Mouse (Mus musculus): ENCODE results near the gene E130311K13Rik. TPM values are rescaled to one million over a fixed set of nuclear protein-coding genes. Genes with fewer than 3 reads are reported as not detected.

The E130311K13Rik gene
- polyA plus RNA-seq, 1 experiment from 2014 or later = 9.7 TPM

DNA sequence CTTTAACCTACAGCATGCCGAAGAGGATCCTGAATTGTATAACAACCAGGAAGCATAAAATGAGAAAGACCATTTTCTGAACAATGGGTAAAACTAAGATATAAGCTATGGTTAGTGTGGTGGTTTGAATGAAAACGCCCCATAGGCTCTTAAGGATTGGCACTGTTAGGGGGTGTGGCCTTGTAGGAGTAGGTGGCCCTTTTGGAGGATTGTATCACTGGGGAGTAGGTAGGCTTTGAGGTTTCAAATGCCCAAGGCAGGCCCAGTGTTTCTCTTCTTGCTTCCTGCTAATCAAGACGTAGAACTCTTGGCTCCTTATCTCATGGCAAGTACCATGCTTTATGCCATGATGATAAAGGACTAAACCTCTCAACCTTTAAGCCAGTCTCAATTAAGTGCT lies 20.6 kb upstream of the E130311K13Rik start:
- H3K27ac ChIP-seq (ENCODE audit: low read depth, low read length) = no peak overlapping the region
- H3K4me2 ChIP-seq (ENCODE audit: low read length) = no peak overlapping the region
- H3K4me1 ChIP-seq (ENCODE audit: control insufficient read depth, insufficient read depth, low read depth, low read length) = no peaks in the 10 kb centered on the region
- H3K9me3 ChIP-seq (ENCODE audit: control insufficient read depth, low read length) = no peaks in the 10 kb centered on the region
- H3K27me3 ChIP-seq (replicated peaks; ENCODE audit: control insufficient read depth, insufficient read depth, low read length) = no peaks in the 10 kb centered on the region
- 84% methylated on average over 3 of the region's 3 CpGs for WGBS
- no peaks in the 10 kb centered on the region for H3K36me3 ChIP-seq (ENCODE audit: control insufficient read depth, insufficient read depth, low read length)
- H3K4me3 ChIP-seq (ENCODE audit: low read length) = no peak overlapping the region
- no peak for ATAC-seq
- H3K9ac ChIP-seq (ENCODE audit: low read depth, low read length) = no peak overlapping the region

GRCm38 (mm10) chr3:63941204-63941850 lies 12.1 kb upstream of the E130311K13Rik start:
- H3K9me3 ChIP-seq (ENCODE audit: control insufficient read depth, low read length) = no peaks in the 10 kb centered on the region
- H3K4me1 ChIP-seq (ENCODE audit: control insufficient read depth, insufficient read depth, low read depth, low read length) = no peaks in the 10 kb centered on the region
- no peak overlapping the region for H3K4me3 ChIP-seq (ENCODE audit: low read length)
- no peak overlapping the region for H3K4me2 ChIP-seq (ENCODE audit: low read length)
- no peaks in the 10 kb centered on the region for H3K27me3 ChIP-seq (replicated peaks; ENCODE audit: control insufficient read depth, insufficient read depth, low read length)
- no peak for ATAC-seq
- no peak overlapping the region for H3K27ac ChIP-seq (ENCODE audit: low read depth, low read length)
- 87% methylated on average over 2 of the region's 2 CpGs for WGBS
- H3K36me3 ChIP-seq (ENCODE audit: control insufficient read depth, insufficient read depth, low read length) = peaks cover 2% of the 10 kb centered on the region; the same call in 1 of the 2 replicates
- H3K9ac ChIP-seq (ENCODE audit: low read depth, low read length) = no peak overlapping the region

DNA sequence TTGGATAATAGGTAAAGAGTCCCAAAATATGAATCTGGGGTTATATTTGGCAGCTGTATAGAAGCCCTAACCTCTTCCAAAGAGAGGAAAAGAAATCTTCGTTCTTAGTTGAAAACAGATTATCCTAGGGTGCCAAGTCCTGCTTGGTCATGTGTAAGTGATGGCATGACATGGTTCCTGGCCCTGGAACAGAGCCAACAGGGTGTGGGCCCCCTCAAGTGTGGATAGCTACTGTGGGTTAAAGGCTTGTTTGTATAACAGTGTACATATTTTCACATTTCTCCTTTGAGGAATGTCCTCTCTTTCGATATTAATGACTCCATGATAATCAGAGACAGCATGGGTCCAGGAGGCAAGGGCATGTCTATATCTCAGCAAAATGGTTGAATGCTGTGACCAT lies 9.7 kb upstream of the E130311K13Rik start:
- WGBS = 72% methylated on average over 2 of the region's 2 CpGs
- ATAC-seq = no peak
- Histone ChIP-seq H3K9ac (ENCODE audit: low read depth, low read length) (no peak overlapping the region), H3K4me1 (ENCODE audit: control insufficient read depth, insufficient read depth, low read depth, low read length) (no peaks in the 10 kb centered on the region), H3K27ac (ENCODE audit: low read depth, low read length) (no peak overlapping the region), H3K36me3 (ENCODE audit: control insufficient read depth, insufficient read depth, low read length) (peaks cover under 1% of the 10 kb centered on the region; the same call in 1 of the 2 replicates), H3K4me3 (ENCODE audit: low read length) (no peak overlapping the region), H3K9me3 (ENCODE audit: control insufficient read depth, low read length) (no peaks in the 10 kb centered on the region), H3K27me3 (replicated peaks; ENCODE audit: control insufficient read depth, insufficient read depth, low read length) (no peaks in the 10 kb centered on the region), H3K4me2 (ENCODE audit: low read length) (no peak overlapping the region)

GRCm38 (mm10) chr3:63919634-63920033 lies 9.6 kb downstream of the E130311K13Rik start:
- 53% methylated on average over 3 of the region's 3 CpGs for WGBS

GRCm38 (mm10) chr3:63910301-63910700 lies 19.0 kb downstream of the E130311K13Rik start:
- Histone ChIP-seq H3K27ac (ENCODE audit: low read depth, low read length) (no peak overlapping the region), H3K9ac (ENCODE audit: low read depth, low read length) (no peak overlapping the region), H3K27me3 (replicated peaks; ENCODE audit: control insufficient read depth, insufficient read depth, low read length) (no peaks in the 10 kb centered on the region), H3K9me3 (ENCODE audit: control insufficient read depth, low read length) (no peaks in the 10 kb centered on the region), H3K4me1 (ENCODE audit: control insufficient read depth, insufficient read depth, low read depth, low read length) (peaks cover 1% of the 10 kb centered on the region; the same call in 1 of the 2 replicates), H3K36me3 (ENCODE audit: control insufficient read depth, insufficient read depth, low read length) (no peaks in the 10 kb centered on the region; the same call in 1 of the 2 replicates), H3K4me3 (ENCODE audit: low read length) (no peak overlapping the region), H3K4me2 (ENCODE audit: low read length) (no peak overlapping the region)
- 88% methylated on average over 4 of the region's 4 CpGs for WGBS
- ATAC-seq = no peak

More at GRCm38 (mm10) chr3:63919634-63920033, 9.6 kb downstream of the E130311K13Rik start:
- no peak for ATAC-seq
- peaks cover 3% of the 10 kb centered on the region; the same call in 1 of the 2 replicates for H3K36me3 ChIP-seq (ENCODE audit: control insufficient read depth, insufficient read depth, low read length)
- H3K4me3 ChIP-seq (ENCODE audit: low read length) = no peak overlapping the region
- H3K4me1 ChIP-seq (ENCODE audit: control insufficient read depth, insufficient read depth, low read depth, low read length) = no peaks in the 10 kb centered on the region
- no peak overlapping the region for H3K4me2 ChIP-seq (ENCODE audit: low read length)
- no peak overlapping the region for H3K27ac ChIP-seq (ENCODE audit: low read depth, low read length)
- H3K9me3 ChIP-seq (ENCODE audit: control insufficient read depth, low read length) = no peaks in the 10 kb centered on the region
- no peak overlapping the region for H3K9ac ChIP-seq (ENCODE audit: low read depth, low read length)
- H3K27me3 ChIP-seq (replicated peaks; ENCODE audit: control insufficient read depth, insufficient read depth, low read length) = no peaks in the 10 kb centered on the region

- Histone ChIP-seq H3K9me3 (ENCODE audit: control insufficient read depth, low read length) (no peaks in the 10 kb centered on the region), H3K27ac (ENCODE audit: low read depth, low read length) (no peak overlapping the region), H3K9ac (ENCODE audit: low read depth, low read length) (peak overlapping the region; percentile 71), H3K4me1 (ENCODE audit: control insufficient read depth, insufficient read depth, low read depth, low read length) (peaks cover 3% of the 10 kb centered on the region; the same call in 1 of the 2 replicates), H3K36me3 (ENCODE audit: control insufficient read depth, insufficient read depth, low read length) (no peaks in the 10 kb centered on the region), H3K4me2 (ENCODE audit: low read length) (peak overlapping the region; percentile 89), H3K27me3 (replicated peaks; ENCODE audit: control insufficient read depth, insufficient read depth, low read length) (no peaks in the 10 kb centered on the region), H3K4me3 (ENCODE audit: low read length) (peak overlapping the region; percentile 44)
- WGBS = 2% methylated on average over 18 of the region's 18 CpGs
- ATAC-seq = 0 out of 2 replicates have a peak, but pooled peaks have one; percentile 68
Measured at GRCm38 (mm10) chr3:63905241-63905640, 24.0 kb downstream of the E130311K13Rik start.

GRCm38 (mm10) chr3:63904157-63904556 lies 25.1 kb downstream of the E130311K13Rik start:
- Histone ChIP-seq H3K9ac (ENCODE audit: low read depth, low read length) (no peak overlapping the region), H3K9me3 (ENCODE audit: control insufficient read depth, low read length) (no peaks in the 10 kb centered on the region), H3K27ac (ENCODE audit: low read depth, low read length) (no peak overlapping the region), H3K4me1 (ENCODE audit: control insufficient read depth, insufficient read depth, low read depth, low read length) (peaks cover 10% of the 10 kb centered on the region), H3K4me2 (ENCODE audit: low read length) (no peak overlapping the region), H3K36me3 (ENCODE audit: control insufficient read depth, insufficient read depth, low read length) (no peaks in the 10 kb centered on the region), H3K27me3 (replicated peaks; ENCODE audit: control insufficient read depth, insufficient read depth, low read length) (no peaks in the 10 kb centered on the region), H3K4me3 (ENCODE audit: low read length) (no peak overlapping the region)
- no peak for ATAC-seq
- 74% methylated on average over 2 of the region's 2 CpGs for WGBS

DNA sequence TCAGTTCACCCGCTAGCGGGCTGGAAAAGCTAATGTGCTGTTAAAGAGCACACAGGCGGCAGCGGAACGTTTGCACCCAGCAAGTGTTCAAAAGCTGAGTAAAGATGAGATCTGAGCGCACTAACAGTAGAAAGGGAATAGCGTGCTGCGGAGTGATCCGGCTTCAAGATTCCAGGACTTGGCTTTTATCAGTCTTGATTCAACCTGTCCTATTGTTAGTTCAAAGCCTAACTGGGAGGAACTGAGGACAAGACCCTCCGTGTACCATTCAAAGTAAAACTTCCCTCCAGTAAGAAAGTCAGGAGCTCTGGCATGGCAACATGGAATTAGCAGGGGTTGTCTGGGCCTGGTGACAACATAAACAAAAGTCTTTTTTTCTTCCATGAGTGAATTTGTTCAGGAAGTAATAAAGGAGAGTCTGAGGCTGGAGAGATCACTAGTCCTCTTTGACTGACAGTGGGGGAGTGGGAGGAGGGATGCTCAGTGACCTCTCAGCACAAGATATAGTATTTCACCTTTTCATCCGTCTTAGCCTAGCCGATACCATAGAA lies 29.2 kb downstream of the E130311K13Rik start:
- Histone ChIP-seq H3K4me1 (ENCODE audit: control insufficient read depth, insufficient read depth, low read depth, low read length) (peaks cover 11% of the 10 kb centered on the region), H3K4me3 (ENCODE audit: low read length) (peak overlapping the region; percentile 78), H3K9ac (ENCODE audit: low read depth, low read length) (peak overlapping the region; percentile 25; the same call in 1 of the 2 replicates), H3K9me3 (ENCODE audit: control insufficient read depth, low read length) (no peaks in the 10 kb centered on the region), H3K4me2 (ENCODE audit: low read length) (peak overlapping the region; percentile 86), H3K27me3 (replicated peaks; ENCODE audit: control insufficient read depth, insufficient read depth, low read length) (no peaks in the 10 kb centered on the region), H3K36me3 (ENCODE audit: control insufficient read depth, insufficient read depth, low read length) (no peaks in the 10 kb centered on the region), H3K27ac (ENCODE audit: low read depth, low read length) (peak overlapping the region; percentile 36; the same call in 1 of the 2 replicates)
- WGBS = under 1% methylated on average over 12 of the region's 12 CpGs
- peak; percentile 9; the same call in 1 of the 2 replicates for ATAC-seq

DNA sequence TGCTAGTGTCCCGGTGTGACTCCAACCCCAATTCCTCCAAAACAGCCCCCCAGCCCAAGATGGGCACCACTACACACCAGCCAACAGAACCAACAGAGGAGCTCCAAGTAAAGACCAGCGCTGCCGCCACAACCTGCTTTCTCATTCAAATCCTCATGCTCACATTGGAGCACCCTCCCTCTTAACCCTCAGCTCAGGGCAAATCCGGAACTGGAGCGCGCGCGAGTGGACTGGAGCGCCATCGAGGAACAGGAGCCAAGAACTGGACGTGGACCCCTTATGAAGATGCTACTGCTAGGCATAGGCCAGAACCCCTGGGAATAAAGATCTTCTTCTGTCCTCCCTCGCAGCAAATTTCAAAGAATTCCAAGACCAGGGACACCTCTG lies 30.0 kb downstream of the E130311K13Rik start, which contains the start of gene Plch1:
Gene Plch1 (minus strand): TSS at position 164 of the 387 bp plus-strand sequence.
- Histone ChIP-seq H3K36me3 (ENCODE audit: control insufficient read depth, insufficient read depth, low read length) (no peaks in the 10 kb centered on the region), H3K27me3 (replicated peaks; ENCODE audit: control insufficient read depth, insufficient read depth, low read length) (no peaks in the 10 kb centered on the region), H3K9ac (ENCODE audit: low read depth, low read length) (peak within 1 kb of the TSS; percentile 80), H3K4me1 (ENCODE audit: control insufficient read depth, insufficient read depth, low read depth, low read length) (peaks cover 11% of the 10 kb centered on the region), H3K4me2 (ENCODE audit: low read length) (peak within 1 kb of the TSS; percentile 86), H3K9me3 (ENCODE audit: control insufficient read depth, low read length) (no peaks in the 10 kb centered on the region), H3K27ac (ENCODE audit: low read depth, low read length) (peak within 1 kb of the TSS; percentile 85), H3K4me3 (ENCODE audit: low read length) (peak within 1 kb of the TSS; percentile 78)
- WGBS = 0% methylated on average over 12 of the region's 12 CpGs
- peak; percentile 83 for ATAC-seq

Data from hindbrain, embryonic 16.5 days (tissue).